Mouse (Mus musculus): Measurements from ENCODE around the gene Ndufv2. TPM values are rescaled to one million over a fixed set of nuclear protein-coding genes. Genes with fewer than 3 reads are reported as not detected.
"Not testable (repeated sequence)": the region's sequence is repeated elsewhere in the genome, so short reads cannot be mapped to it uniquely, and the experiment has no call there.

Ndufv2 gene
- polyA plus RNA-seq, 1 experiment from 2014 or later, result 380 TPM

DNA sequence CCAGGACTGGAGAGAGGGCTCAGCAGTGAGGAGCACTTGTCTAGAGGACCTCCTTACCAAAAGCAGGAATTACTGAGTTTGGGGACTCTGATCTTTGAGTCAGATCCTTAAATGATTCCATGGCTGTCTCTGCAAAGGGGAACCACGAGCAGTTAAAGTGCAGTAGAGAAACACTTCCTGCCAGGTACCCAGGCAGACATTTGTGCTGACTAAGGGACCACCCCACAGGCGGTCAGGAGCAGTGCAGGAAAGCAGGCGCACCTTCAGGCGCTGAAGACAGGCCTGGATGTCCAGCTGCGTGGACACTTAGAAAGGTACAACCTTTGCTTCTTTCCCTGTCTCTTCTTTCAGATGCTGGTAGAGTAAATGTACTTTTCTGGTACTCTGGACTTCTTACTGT, 53.2 kb downstream of the Ndufv2 start:
- no peaks in the 10 kb centered on the region for H3K36me3 ChIP-seq (ENCODE audit: control insufficient read depth, insufficient read depth, low read length)
- no peak overlapping the region for H3K9ac ChIP-seq (ENCODE audit: low read depth, low read length)
- 49% methylated on average over 5 of the region's 5 CpGs for WGBS
- no peaks in the 10 kb centered on the region for H3K9me3 ChIP-seq (ENCODE audit: control insufficient read depth, low read length)
- no peak for ATAC-seq (ENCODE audit: low FRiP score, low TSS enrichment)
- no peak overlapping the region for H3K4me3 ChIP-seq (ENCODE audit: low read length)
- H3K4me1 ChIP-seq (ENCODE audit: control insufficient read depth, insufficient read depth, low read length), result no peaks in the 10 kb centered on the region
- H3K4me2 ChIP-seq (replicated peaks; ENCODE audit: low read depth, low read length), result no peak overlapping the region
- H3K27me3 ChIP-seq (ENCODE audit: control insufficient read depth, insufficient read depth, low read length), result no peaks in the 10 kb centered on the region
- H3K27ac ChIP-seq (ENCODE audit: low read depth, low read length), result no peak overlapping the region

DNA sequence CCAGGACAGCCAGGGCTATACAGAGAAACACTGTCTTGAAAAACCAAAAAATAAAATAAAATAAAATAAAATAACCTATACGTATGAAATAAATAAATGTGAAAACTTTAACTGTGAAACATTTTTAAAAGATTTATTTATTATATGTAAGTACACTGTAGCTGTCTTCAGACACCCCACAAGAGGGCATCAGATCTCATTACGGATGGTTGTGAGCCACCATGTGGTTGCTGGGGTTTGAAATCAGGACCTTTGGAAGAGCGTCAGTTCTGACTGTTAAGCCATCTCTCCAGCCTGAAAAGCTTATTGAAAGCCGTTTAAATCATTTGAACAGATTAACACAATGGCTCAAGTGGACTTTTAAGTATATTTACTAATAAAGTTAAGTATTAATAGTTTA, 57.7 kb downstream of the Ndufv2 start:
- H3K4me3 ChIP-seq (ENCODE audit: low read length); H3K36me3 ChIP-seq (ENCODE audit: control insufficient read depth, insufficient read depth, low read length); H3K4me2 ChIP-seq (replicated peaks; ENCODE audit: low read depth, low read length); H3K27ac ChIP-seq (ENCODE audit: low read depth, low read length); H3K4me1 ChIP-seq (ENCODE audit: control insufficient read depth, insufficient read depth, low read length); H3K27me3 ChIP-seq (ENCODE audit: control insufficient read depth, insufficient read depth, low read length); H3K9ac ChIP-seq (ENCODE audit: low read depth, low read length); H3K9me3 ChIP-seq (ENCODE audit: control insufficient read depth, low read length); ATAC-seq (ENCODE audit: low FRiP score, low TSS enrichment): not testable (repeated sequence)
- WGBS, result 85% methylated on average over 4 of the region's 4 CpGs

GRCm38 (mm10) chr17:66041020-66041419, 60.3 kb downstream of the Ndufv2 start:
- no peak overlapping the region for H3K27ac ChIP-seq (ENCODE audit: low read depth, low read length)
- ATAC-seq (ENCODE audit: low FRiP score, low TSS enrichment), result no peak
- no peak overlapping the region for H3K4me3 ChIP-seq (ENCODE audit: low read length)
- H3K9me3 ChIP-seq (ENCODE audit: control insufficient read depth, low read length), result no peaks in the 10 kb centered on the region
- no peak overlapping the region for H3K9ac ChIP-seq (ENCODE audit: low read depth, low read length)
- H3K4me1 ChIP-seq (ENCODE audit: control insufficient read depth, insufficient read depth, low read length), result no peaks in the 10 kb centered on the region
- H3K36me3 ChIP-seq (ENCODE audit: control insufficient read depth, insufficient read depth, low read length), result no peaks in the 10 kb centered on the region
- no peaks in the 10 kb centered on the region for H3K27me3 ChIP-seq (ENCODE audit: control insufficient read depth, insufficient read depth, low read length)
- no peak overlapping the region for H3K4me2 ChIP-seq (replicated peaks; ENCODE audit: low read depth, low read length)
- 69% methylated on average over 5 of the region's 5 CpGs for WGBS

GRCm38 (mm10) chr17:66033239-66033638, 68.1 kb downstream of the Ndufv2 start:
- H3K4me3 ChIP-seq (ENCODE audit: low read length), result no peak overlapping the region
- H3K27ac ChIP-seq (ENCODE audit: low read depth, low read length), result no peak overlapping the region
- H3K4me1 ChIP-seq (ENCODE audit: control insufficient read depth, insufficient read depth, low read length), result no peaks in the 10 kb centered on the region
- WGBS, result 95% methylated on average over 5 of the region's 5 CpGs
- H3K36me3 ChIP-seq (ENCODE audit: control insufficient read depth, insufficient read depth, low read length), result no peaks in the 10 kb centered on the region
- no peaks in the 10 kb centered on the region for H3K27me3 ChIP-seq (ENCODE audit: control insufficient read depth, insufficient read depth, low read length)
- H3K4me2 ChIP-seq (replicated peaks; ENCODE audit: low read depth, low read length), result no peak overlapping the region
- H3K9me3 ChIP-seq (ENCODE audit: control insufficient read depth, low read length), result no peaks in the 10 kb centered on the region
- no peak for ATAC-seq (ENCODE audit: low FRiP score, low TSS enrichment)
- H3K9ac ChIP-seq (ENCODE audit: low read depth, low read length), result no peak overlapping the region

DNA sequence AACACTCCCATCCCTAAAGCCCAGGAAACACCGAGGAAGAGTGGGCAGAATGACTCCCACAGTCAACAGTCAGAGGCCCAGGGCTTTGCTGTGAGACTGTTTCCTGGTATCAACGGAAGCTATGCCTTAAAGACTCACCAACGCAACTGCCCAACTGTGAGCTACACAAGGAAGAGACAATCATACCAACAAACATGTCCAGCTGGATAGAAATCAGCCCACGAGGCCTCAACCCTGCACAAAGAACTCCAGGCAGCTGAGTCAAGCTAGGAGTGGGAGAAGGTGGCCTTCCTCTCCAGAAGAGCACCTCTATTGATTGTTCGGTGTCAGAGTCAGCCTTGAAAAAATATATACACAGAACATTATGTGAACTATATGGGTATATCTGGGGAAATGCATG, 69.4 kb downstream of the Ndufv2 start:
- H3K4me3 ChIP-seq (ENCODE audit: low read length), result no peak overlapping the region
- H3K36me3 ChIP-seq (ENCODE audit: control insufficient read depth, insufficient read depth, low read length), result peaks cover 2% of the 10 kb centered on the region; the same call in 1 of the 2 replicates
- H3K9ac ChIP-seq (ENCODE audit: low read depth, low read length), result no peak overlapping the region
- WGBS, result 95% methylated on average over 5 of the region's 5 CpGs
- no peak overlapping the region for H3K27ac ChIP-seq (ENCODE audit: low read depth, low read length)
- no peak overlapping the region for H3K4me2 ChIP-seq (replicated peaks; ENCODE audit: low read depth, low read length)
- no peaks in the 10 kb centered on the region for H3K9me3 ChIP-seq (ENCODE audit: control insufficient read depth, low read length)
- ATAC-seq (ENCODE audit: low FRiP score, low TSS enrichment), result no peak
- H3K27me3 ChIP-seq (ENCODE audit: control insufficient read depth, insufficient read depth, low read length), result no peaks in the 10 kb centered on the region
- H3K4me1 ChIP-seq (ENCODE audit: control insufficient read depth, insufficient read depth, low read length), result no peaks in the 10 kb centered on the region

Other genes with a start within 250 kb of the Ndufv2 start
- gene Ralbp1, start 215.8 kb downstream of the Ndufv2 start, polyA plus RNA-seq (2014; fragmentation: Nextera tagmentation; extraction: Ambion mirVana), result 61.3 and 76.6 TPM in 2 replicates
- 84.6 and 146 TPM in 2 replicates for gene Twsg1, start 150.3 kb downstream of the Ndufv2 start, polyA plus RNA-seq (2014; fragmentation: Nextera tagmentation; extraction: Ambion mirVana)
- gene Ankrd12, start 24.5 kb downstream of the Ndufv2 start, polyA plus RNA-seq (2014; fragmentation: Nextera tagmentation; extraction: Ambion mirVana), result 20.4 and 21.3 TPM in 2 replicates
- 33.1 and 38.4 TPM in 2 replicates for gene Washc1, start 10.0 kb upstream of the Ndufv2 start, polyA plus RNA-seq (2014; fragmentation: Nextera tagmentation; extraction: Ambion mirVana)
- 13.9 and 26.3 TPM in 2 replicates for gene Ddx11, start 22.0 kb upstream of the Ndufv2 start, polyA plus RNA-seq (2014; fragmentation: Nextera tagmentation; extraction: Ambion mirVana)